Mouse (Mus musculus): ENCODE results near the gene Olfr1189.
"Not testable (repeated sequence)": the region's sequence is repeated elsewhere in the genome, so short reads cannot be mapped to it uniquely, and the experiment has no call there.

The Olfr1189 gene

DNA sequence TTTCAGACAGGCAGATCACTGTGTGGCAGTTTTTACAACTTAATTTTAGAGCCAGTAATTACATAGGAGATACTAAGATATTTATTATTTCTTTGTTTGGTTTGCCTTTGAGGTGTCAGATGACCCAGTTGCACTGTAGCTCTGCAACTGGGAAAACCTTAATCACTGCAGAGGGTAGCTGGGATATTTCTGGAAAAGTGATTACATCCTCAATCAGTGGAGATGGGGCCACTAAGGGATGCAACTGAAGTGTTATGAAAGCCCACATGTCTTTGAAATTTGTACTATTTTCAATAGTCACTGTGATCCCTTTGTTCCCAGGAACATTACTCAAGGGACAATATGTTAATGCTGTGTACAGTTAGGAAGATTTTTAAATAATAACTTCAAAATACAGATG lies at the start of gene Olfr1189:
TSS of gene Olfr1189 (plus strand) at position 301 of the 400 bp plus-strand sequence.
- no peak for DNase-seq

DNA sequence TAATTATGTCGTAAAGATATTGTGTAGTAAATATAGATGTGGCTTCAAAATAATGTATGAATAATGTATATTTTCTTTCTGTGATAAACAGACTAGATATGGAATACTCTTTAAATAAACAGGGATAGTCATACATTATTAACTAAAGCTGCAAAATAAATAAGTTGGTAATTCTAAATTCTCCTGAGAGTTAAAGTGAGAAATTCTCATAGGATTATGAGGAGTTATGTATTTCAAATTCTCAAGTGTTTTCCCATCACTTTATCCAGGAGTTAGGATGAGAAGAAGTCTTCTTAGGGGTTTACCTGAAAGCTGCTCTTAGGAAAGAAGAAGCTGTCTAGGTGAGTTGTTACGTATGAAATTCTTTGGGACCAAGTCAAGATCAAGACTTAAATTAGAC lies 29.6 kb upstream of the Olfr1189 start, which contains the start of gene Olfr1188:
TSS of gene Olfr1188 (plus strand) at position 301 of the 400 bp plus-strand sequence.
- no peak for DNase-seq

DNA sequence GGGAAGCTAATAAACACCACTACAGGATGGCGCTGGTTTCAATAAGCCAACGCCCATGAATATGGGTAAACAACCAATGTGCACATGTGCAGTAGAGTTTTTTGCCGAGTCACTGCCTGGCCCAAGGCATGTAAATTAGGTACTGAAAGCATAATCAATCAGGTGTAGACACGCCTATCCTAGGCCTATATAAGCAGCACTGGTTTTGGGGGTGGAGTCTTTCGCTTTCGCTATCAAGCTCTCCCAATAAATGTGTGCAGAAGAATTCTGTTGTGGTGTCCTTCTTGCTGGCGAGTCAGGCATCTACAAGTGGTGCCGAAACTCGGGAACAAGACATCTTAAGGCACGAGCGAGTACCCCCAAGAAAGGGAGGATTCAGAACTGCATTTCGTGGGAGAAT lies 13.6 kb upstream of the Olfr1189 start:
- not testable (repeated sequence) for DNase-seq

DNA sequence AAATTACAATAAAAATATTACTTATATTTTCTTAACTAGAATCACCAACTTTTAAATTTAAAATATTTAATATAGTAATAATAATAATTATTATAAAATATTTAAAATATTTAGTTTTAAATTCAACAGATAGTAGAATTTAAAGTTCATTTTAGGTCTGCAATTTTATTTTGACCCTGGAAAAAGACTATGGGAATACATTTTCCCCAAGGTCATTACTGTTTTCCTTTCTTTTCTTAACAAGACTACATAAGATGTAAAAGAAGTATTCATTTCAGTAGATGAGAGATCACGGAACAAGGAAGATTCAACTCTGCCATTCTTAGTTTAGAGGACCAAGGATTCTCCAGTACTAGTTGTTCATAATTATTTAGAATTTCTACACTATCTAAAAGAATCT lies 54.0 kb downstream of the Olfr1189 start, which contains the start of gene Olfr1191-ps1:
TSS of gene Olfr1191-ps1 (plus strand) at position 301 of the 400 bp plus-strand sequence.
- DNase-seq: not testable (repeated sequence)

Data from layer of hippocampus, adult 9-11 months (tissue).